Mouse (Mus musculus): ENCODE measurements at regions not wholly inside any gene's neighbourhood (a gene's known extent, or its start where the extent isn't known, plus 50 kb on each side); places are given as distances from the start of the nearest gene placed in this dataset.
"Not testable (repeated sequence)": the region's sequence is repeated elsewhere in the genome, so short reads cannot be mapped to it uniquely, and the experiment has no call there.

GRCm38 (mm10) chr14:87745524-87745923, 329.1 kb downstream of the Tdrd3 start:
- H3K27ac ChIP-seq, result no peak overlapping the region
- H3K36me3 ChIP-seq, result no peaks in the 10 kb centered on the region
- no peaks in the 10 kb centered on the region for H3K27me3 ChIP-seq
- no peak overlapping the region for H3K4me2 ChIP-seq
- no peak overlapping the region for H3K4me3 ChIP-seq (replicated peaks)
- peak; percentile 66; the same call in 1 of the 2 replicates for ATAC-seq (ENCODE audit: insufficient number of reproducible peaks, insufficient read depth, low FRiP score, low TSS enrichment, low read depth)
- 44% methylated on average over 8 of the region's 8 CpGs for WGBS
- no peak overlapping the region for H3K9ac ChIP-seq (replicated peaks)
- no peaks in the 10 kb centered on the region for H3K9me3 ChIP-seq
- no peaks in the 10 kb centered on the region; the same call in 1 of the 2 replicates for H3K4me1 ChIP-seq (replicated peaks)

- WGBS, result 56% methylated on average over 5 of the region's 5 CpGs
- ATAC-seq (ENCODE audit: insufficient number of reproducible peaks, insufficient read depth, low FRiP score, low TSS enrichment, low read depth), result no peak
Measured at GRCm38 (mm10) chr14:87746011-87746410, 329.6 kb downstream of the Tdrd3 start.

GRCm38 (mm10) chr14:87749068-87749467, 332.6 kb downstream of the Tdrd3 start:
- 75% methylated on average over 3 of the region's 3 CpGs for WGBS
- Histone ChIP-seq H3K4me1 (replicated peaks) (no peaks in the 10 kb centered on the region; the same call in 1 of the 2 replicates), H3K36me3 (no peaks in the 10 kb centered on the region), H3K9ac (replicated peaks) (no peak overlapping the region), H3K4me3 (replicated peaks) (no peak overlapping the region), H3K27me3 (no peaks in the 10 kb centered on the region), H3K27ac (no peak overlapping the region), H3K9me3 (no peaks in the 10 kb centered on the region), H3K4me2 (no peak overlapping the region)
- no peak for ATAC-seq (ENCODE audit: insufficient number of reproducible peaks, insufficient read depth, low FRiP score, low TSS enrichment, low read depth)

More at GRCm38 (mm10) chr14:87746011-87746410, 329.6 kb downstream of the Tdrd3 start:
- no peak overlapping the region for H3K4me3 ChIP-seq (replicated peaks)
- H3K4me1 ChIP-seq (replicated peaks), result no peaks in the 10 kb centered on the region; the same call in 1 of the 2 replicates
- no peak overlapping the region for H3K9ac ChIP-seq (replicated peaks)
- no peak overlapping the region for H3K4me2 ChIP-seq
- H3K9me3 ChIP-seq, result no peaks in the 10 kb centered on the region
- H3K36me3 ChIP-seq, result no peaks in the 10 kb centered on the region
- no peak overlapping the region for H3K27ac ChIP-seq
- H3K27me3 ChIP-seq, result no peaks in the 10 kb centered on the region

- Histone ChIP-seq H3K36me3 (no peaks in the 10 kb centered on the region), H3K27ac (no peak overlapping the region), H3K9me3 (no peaks in the 10 kb centered on the region), H3K4me3 (replicated peaks) (no peak overlapping the region), H3K4me1 (replicated peaks) (no peaks in the 10 kb centered on the region; the same call in 1 of the 2 replicates), H3K9ac (replicated peaks) (no peak overlapping the region), H3K4me2 (no peak overlapping the region), H3K27me3 (no peaks in the 10 kb centered on the region)
- no peak for ATAC-seq (ENCODE audit: insufficient number of reproducible peaks, insufficient read depth, low FRiP score, low TSS enrichment, low read depth)
Measured at GRCm38 (mm10) chr14:87749762-87750161, 333.3 kb downstream of the Tdrd3 start.

DNA sequence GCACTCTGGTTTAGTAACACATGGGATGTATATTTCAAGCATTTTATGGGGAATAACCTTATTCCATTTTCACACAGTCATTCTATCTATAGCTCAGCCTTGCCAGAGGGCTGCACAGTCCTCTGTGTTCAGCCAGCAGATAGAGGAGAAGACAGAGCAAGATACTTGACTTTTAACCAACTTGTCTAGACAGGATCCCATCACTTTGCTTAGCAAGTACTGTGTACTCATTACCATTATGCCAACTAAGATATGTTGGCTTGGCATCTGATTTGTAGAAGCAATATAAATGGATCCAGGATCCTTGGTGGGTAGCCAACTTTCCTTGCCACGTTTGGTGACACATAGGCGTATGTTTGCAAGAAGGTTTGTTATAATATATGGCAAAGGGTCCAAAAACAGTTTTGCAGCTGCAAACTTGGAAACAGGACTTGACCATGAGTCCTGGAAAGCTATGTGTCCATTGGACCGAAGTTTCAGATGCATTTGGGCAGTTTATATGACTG, 334.3 kb downstream of the Tdrd3 start:
- Histone ChIP-seq H3K4me3 (replicated peaks) (no peak overlapping the region), H3K4me2 (no peak overlapping the region), H3K4me1 (replicated peaks) (no peaks in the 10 kb centered on the region; the same call in 1 of the 2 replicates), H3K9ac (replicated peaks) (no peak overlapping the region), H3K27ac (no peak overlapping the region), H3K36me3 (no peaks in the 10 kb centered on the region), H3K9me3 (no peaks in the 10 kb centered on the region), H3K27me3 (no peaks in the 10 kb centered on the region)
- no peak for ATAC-seq (ENCODE audit: insufficient number of reproducible peaks, insufficient read depth, low FRiP score, low TSS enrichment, low read depth)
- 87% methylated on average over 3 of the region's 3 CpGs for WGBS

DNA sequence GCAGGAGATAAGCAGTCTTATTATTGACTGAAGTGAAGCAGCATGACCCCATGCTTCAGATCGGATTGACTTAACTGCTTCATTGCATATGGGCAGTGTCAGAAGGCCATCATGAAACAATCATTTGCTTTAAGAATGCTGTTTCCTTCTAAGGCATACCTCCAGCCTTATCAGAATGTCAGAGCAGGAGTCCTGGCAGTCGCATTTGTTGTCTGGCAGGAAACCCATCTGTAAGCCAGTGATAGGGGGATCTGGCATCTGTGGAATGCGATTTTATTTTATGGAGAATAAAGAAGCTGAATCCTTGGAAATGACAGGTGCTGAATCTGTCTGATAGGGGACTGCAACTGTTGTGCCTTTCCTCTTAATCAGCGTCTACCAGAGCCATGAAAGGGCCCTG, 338.3 kb downstream of the Tdrd3 start:
- H3K36me3 ChIP-seq, result no peaks in the 10 kb centered on the region
- H3K27ac ChIP-seq, result no peak overlapping the region
- H3K4me1 ChIP-seq (replicated peaks), result no peaks in the 10 kb centered on the region
- ATAC-seq (ENCODE audit: insufficient number of reproducible peaks, insufficient read depth, low FRiP score, low TSS enrichment, low read depth), result no peak
- no peak overlapping the region for H3K4me3 ChIP-seq (replicated peaks)
- WGBS, result 65% methylated on average over 4 of the region's 4 CpGs
- no peaks in the 10 kb centered on the region for H3K27me3 ChIP-seq
- no peaks in the 10 kb centered on the region for H3K9me3 ChIP-seq
- H3K4me2 ChIP-seq, result no peak overlapping the region
- no peak overlapping the region for H3K9ac ChIP-seq (replicated peaks)

DNA sequence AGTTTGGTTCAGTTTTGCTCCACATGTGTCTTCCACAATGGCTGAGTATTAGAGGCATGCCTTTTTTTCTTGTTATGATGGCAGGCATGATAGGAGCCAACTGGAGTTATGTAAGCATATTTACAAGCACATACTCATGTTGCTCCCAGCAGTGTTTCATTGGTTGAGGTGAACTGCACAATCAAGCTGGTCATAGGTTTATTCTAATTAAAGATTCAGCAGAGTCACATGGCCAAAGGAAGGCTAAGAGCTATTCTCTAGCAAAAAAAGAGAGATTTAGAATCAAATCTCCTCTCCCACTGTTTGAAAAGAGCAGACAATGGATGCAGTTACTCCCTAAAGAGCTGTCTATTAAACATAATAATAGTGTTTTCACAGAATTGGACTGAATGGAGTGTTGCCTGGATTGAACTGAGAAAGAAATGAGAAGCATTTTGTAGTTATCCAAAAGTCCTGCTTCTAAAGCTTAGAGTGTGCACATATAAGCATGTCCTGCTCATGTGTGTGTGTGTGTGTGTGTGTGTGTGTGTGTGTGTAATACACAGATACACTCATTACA, 359.0 kb downstream of the Tdrd3 start:
- H3K36me3 ChIP-seq, result no peaks in the 10 kb centered on the region
- no peak overlapping the region for H3K27ac ChIP-seq
- no peaks in the 10 kb centered on the region for H3K4me1 ChIP-seq (replicated peaks)
- H3K4me2 ChIP-seq, result no peak overlapping the region
- no peak overlapping the region for H3K9ac ChIP-seq (replicated peaks)
- no peaks in the 10 kb centered on the region for H3K27me3 ChIP-seq
- H3K4me3 ChIP-seq (replicated peaks), result no peak overlapping the region
- no peaks in the 10 kb centered on the region for H3K9me3 ChIP-seq
- no peak for ATAC-seq (ENCODE audit: insufficient number of reproducible peaks, insufficient read depth, low FRiP score, low TSS enrichment, low read depth)

DNA sequence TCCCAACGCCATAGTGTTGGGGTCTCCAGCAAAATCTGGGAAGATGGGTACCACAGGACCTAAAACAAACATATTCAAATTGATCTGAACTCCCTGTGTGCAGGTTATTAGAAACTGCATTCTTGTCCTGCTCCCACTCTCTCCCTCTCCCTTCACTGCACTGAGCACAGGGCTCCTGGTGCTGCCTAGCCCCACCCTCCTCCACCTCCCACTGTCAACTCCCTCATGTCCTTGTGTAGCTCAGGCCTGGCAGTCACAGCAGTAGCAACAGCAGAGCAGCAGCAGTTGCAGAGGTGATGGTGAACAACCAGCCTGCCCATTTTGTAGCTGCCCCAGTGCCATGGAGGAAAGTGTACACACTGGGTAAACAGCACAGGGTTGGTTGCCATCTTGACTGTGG, 383.4 kb downstream of the Tdrd3 start:
- H3K9me3 ChIP-seq, result no peaks in the 10 kb centered on the region
- H3K27ac ChIP-seq, result no peak overlapping the region
- no peak overlapping the region for H3K4me2 ChIP-seq
- no peaks in the 10 kb centered on the region for H3K4me1 ChIP-seq (replicated peaks)
- WGBS, result 78% methylated on average over 1 of the region's 1 CpGs
- H3K9ac ChIP-seq (replicated peaks), result no peak overlapping the region
- no peak overlapping the region for H3K4me3 ChIP-seq (replicated peaks)
- H3K27me3 ChIP-seq, result no peaks in the 10 kb centered on the region
- ATAC-seq (ENCODE audit: insufficient number of reproducible peaks, insufficient read depth, low FRiP score, low TSS enrichment, low read depth), result no peak
- no peaks in the 10 kb centered on the region for H3K36me3 ChIP-seq

- WGBS, result 90% methylated on average over 15 of the region's 15 CpGs
- not testable (repeated sequence) for H3K36me3 ChIP-seq; H3K27ac ChIP-seq; ATAC-seq (ENCODE audit: insufficient number of reproducible peaks, insufficient read depth, low FRiP score, low TSS enrichment, low read depth); H3K4me1 ChIP-seq (replicated peaks); H3K9me3 ChIP-seq; H3K4me3 ChIP-seq (replicated peaks); H3K9ac ChIP-seq (replicated peaks); H3K4me2 ChIP-seq; H3K27me3 ChIP-seq
Measured at GRCm38 (mm10) chr14:87809664-87810063, 393.2 kb downstream of the Tdrd3 start.

DNA sequence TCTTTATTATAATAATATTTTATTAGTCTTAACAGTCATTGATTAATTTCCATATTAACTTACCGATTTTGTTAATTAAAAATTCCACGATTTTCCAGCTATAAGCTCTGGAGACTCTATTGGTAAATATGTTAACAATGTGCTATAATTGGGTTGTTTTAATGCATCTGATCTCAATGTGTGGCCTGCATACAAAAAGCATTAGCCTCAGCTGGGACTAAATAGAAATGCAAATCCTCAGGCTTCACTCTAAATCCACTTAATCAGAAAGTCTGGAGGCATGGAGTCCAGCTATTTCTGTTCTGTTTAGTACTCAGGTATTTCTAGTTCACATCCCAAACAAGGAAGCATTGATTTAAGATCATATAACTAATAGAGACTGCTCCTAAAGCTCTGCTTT, 427.7 kb downstream of the Tdrd3 start:
- no peak overlapping the region for H3K9ac ChIP-seq (replicated peaks)
- H3K9me3 ChIP-seq, result no peaks in the 10 kb centered on the region
- H3K27me3 ChIP-seq, result no peaks in the 10 kb centered on the region
- H3K4me1 ChIP-seq (replicated peaks), result no peaks in the 10 kb centered on the region
- H3K4me3 ChIP-seq (replicated peaks), result no peak overlapping the region
- H3K27ac ChIP-seq, result no peak overlapping the region
- H3K4me2 ChIP-seq, result no peak overlapping the region
- WGBS, result 83% methylated on average over 2 of the region's 2 CpGs
- no peaks in the 10 kb centered on the region for H3K36me3 ChIP-seq
- ATAC-seq (ENCODE audit: insufficient number of reproducible peaks, insufficient read depth, low FRiP score, low TSS enrichment, low read depth), result no peak

GRCm38 (mm10) chr14:87861486-87861885, 445.0 kb downstream of the Tdrd3 start:
- no peak overlapping the region for H3K9ac ChIP-seq (replicated peaks)
- H3K36me3 ChIP-seq, result no peaks in the 10 kb centered on the region
- no peaks in the 10 kb centered on the region for H3K27me3 ChIP-seq
- H3K4me3 ChIP-seq (replicated peaks), result no peak overlapping the region
- H3K9me3 ChIP-seq, result no peaks in the 10 kb centered on the region
- H3K4me1 ChIP-seq (replicated peaks), result no peaks in the 10 kb centered on the region
- 82% methylated on average over 3 of the region's 3 CpGs for WGBS
- H3K4me2 ChIP-seq, result no peak overlapping the region
- no peak overlapping the region for H3K27ac ChIP-seq
- ATAC-seq (ENCODE audit: insufficient number of reproducible peaks, insufficient read depth, low FRiP score, low TSS enrichment, low read depth), result no peak

All from limb, embryonic 12.5 days (tissue).